Mouse (Mus musculus) brain, embryonic 14.5 days (tissue): ENCODE data around the gene Ccdc18.

Experiments used
- CTCF ChIP-seq: fragments of 200-500 bp; IDR thresholded peaks from 2 replicates; pipeline ENCODE4 v1.5.1; 2012; ENCODE audit warnings: inconsistent platforms, mild to moderate bottlenecking, moderate library complexity, borderline replicate concordance; ENCODE audit not compliant: insufficient read depth, insufficient read length; ENCODE audit errors: extremely low read depth
- POLR2A ChIP-seq: fragments of 200-500 bp; IDR thresholded peaks from 2 replicates; pipeline ENCODE4 v1.6.1; 2012; ENCODE audit warnings: mild to moderate bottlenecking, inconsistent platforms, borderline replicate concordance; ENCODE audit not compliant: poor library complexity, insufficient read depth, insufficient read length, severe bottlenecking; ENCODE audit errors: extremely low read depth

DNA sequence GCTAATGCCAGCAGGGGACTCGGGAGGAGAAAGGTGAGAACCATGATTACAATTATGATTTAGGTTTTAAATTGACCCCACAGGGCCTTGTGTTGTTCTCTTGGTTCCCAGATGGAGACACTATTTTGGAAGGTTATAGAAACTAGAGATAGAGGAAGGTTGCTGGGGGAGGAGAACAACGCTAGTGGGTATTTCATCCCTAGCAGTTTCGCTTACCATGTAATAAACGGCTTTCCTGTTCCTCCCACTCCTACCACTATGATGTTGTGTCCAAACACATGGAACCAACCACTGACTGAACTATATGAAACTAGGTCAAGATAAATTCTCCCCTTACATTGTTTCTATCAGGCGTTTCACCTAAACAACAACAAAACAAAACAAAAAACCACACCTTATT is 122.6 kb downstream of the Ccdc18 start:
- TF ChIP-seq POLR2A (no peak), CTCF (no peak)
